Mouse (Mus musculus) midbrain, postnatal 0 days (tissue): ENCODE results near the gene Adamts16. TPM values are rescaled to one million over a fixed set of nuclear protein-coding genes. Genes with fewer than 3 reads are reported as not detected.

Experiments
- ATAC-seq: fragments of 200-750 bp; cut with Nextera tagmentation; 2 replicates; pipeline ENCODE4 v1.8.0; 2017; ENCODE audit warnings: moderate number of reproducible peaks, mild to moderate bottlenecking, moderate TSS enrichment, moderate library complexity; ENCODE audit not compliant: low FRiP score
- DNase-seq: peaks from one replicate; pipeline ENCODE4 v3.0.0-alpha.2; 2015; ENCODE audit warnings: low spot score
- H3K27ac ChIP-seq: fragments of 300-500 bp; sonication (generic); 2 replicates; pipeline ENCODE4 v1.5.1; 2014; ENCODE audit warnings: low read depth, mild to moderate bottlenecking, low read length, mixed read lengths
- H3K27me3 ChIP-seq: fragments of 300-500 bp; sonication (generic); 2 replicates; pipeline ENCODE4 v1.6.1; 2014; ENCODE audit warnings: low read length, control low read depth, mixed read lengths; ENCODE audit not compliant: insufficient read depth
- H3K36me3 ChIP-seq: fragments of 300-500 bp; sonication (generic); 2 replicates; pipeline ENCODE4 v1.6.1; 2014; ENCODE audit warnings: low read length, control low read depth, mixed read lengths; ENCODE audit not compliant: insufficient read depth
- H3K4me1 ChIP-seq: fragments of 300-500 bp; sonication (generic); 2 replicates; pipeline ENCODE4 v1.6.1; 2014; ENCODE audit warnings: mild to moderate bottlenecking, control low read depth, antibody characterized with exemption, low read length, mixed read lengths; ENCODE audit not compliant: insufficient read depth
- H3K4me2 ChIP-seq: fragments of 300-500 bp; sonication (generic); 2 replicates; pipeline ENCODE4 v1.6.1; 2014; ENCODE audit warnings: low read depth, mild to moderate bottlenecking, low read length, mixed read lengths; ENCODE audit not compliant: poor library complexity, severe bottlenecking
- H3K4me3 ChIP-seq: fragments of 300-500 bp; sonication (generic); 2 replicates; pipeline ENCODE4 v1.5.1; 2014; ENCODE audit warnings: low read depth, mild to moderate bottlenecking, low read length, moderate library complexity
- H3K9ac ChIP-seq: fragments of 300-500 bp; sonication (generic); replicated peaks from 2 replicates; pipeline ENCODE4 v1.6.1; 2014; ENCODE audit warnings: mild to moderate bottlenecking, low read length, moderate library complexity, mixed read lengths; ENCODE audit not compliant: poor library complexity, severe bottlenecking
- H3K9me3 ChIP-seq: fragments of 300-500 bp; sonication (generic); 2 replicates; pipeline ENCODE4 v1.6.1; 2016; ENCODE audit warnings: low read length, control low read depth
- CTCF ChIP-seq: IDR thresholded peaks from 2 replicates; pipeline ENCODE4 v1.5.1; 2016; ENCODE audit warnings: antibody characterized with exemption, mild to moderate bottlenecking
- WGBS: fragments of 180-500 bp; shearing (Covaris S2); extraction: QIAGEN DNeasy Blood & Tissue Kit; methylation state at CpG from one replicate; pipeline ENCODE4 v1.1.7; 2014; 5-methylcytosine and 5-hydroxymethylcytosine counted together
- polyA plus RNA-seq: library from polyadenylated mRNA; unstranded; fragments of >200 nt; fragmentation: Nextera tagmentation; extraction: Ambion mirVana; gene quantifications from 2 replicates; pipeline ENCODE4 v1.2.1, GENCODE M21; 2015
- total RNA-seq: library from RNA; depleted of rRNA; stranded (reverse); fragments of >200 nt; gene quantifications from 2 replicates; pipeline ENCODE4 v1.2.3, GENCODE M21; 2014

The Adamts16 gene
- total and polyA plus RNA-seq, 2 experiments from 2014 or later, result 2.2 to 4.8 TPM

DNA sequence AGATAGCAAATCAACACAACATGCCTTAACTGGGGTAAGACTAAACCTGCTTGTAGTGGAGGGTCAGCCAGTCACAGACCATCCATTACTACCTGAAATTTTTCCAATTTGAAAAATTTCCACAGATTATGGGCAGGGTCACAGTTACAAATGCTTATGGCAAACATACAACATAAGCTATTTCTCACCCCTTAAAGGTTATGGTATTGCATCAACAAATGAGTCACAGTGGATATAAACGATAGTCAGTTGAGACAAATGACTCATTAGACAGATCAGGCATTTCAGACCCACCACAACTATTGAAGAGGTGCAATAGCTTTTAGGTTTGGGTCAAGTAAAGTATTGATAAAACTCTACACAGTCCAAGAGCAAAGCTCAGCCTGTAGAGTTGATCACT lies 107.7 kb downstream of the Adamts16 start:
- Histone ChIP-seq H3K27me3 (no peaks in the 10 kb centered on the region), H3K27ac (no peak overlapping the region), H3K9me3 (no peaks in the 10 kb centered on the region), H3K9ac (no peak overlapping the region), H3K4me1 (no peaks in the 10 kb centered on the region), H3K36me3 (no peaks in the 10 kb centered on the region), H3K4me2 (no peak overlapping the region), H3K4me3 (no peak overlapping the region)
- no peak for DNase-seq
- WGBS, result 93% methylated on average over 1 of the region's 1 CpGs
- TF ChIP-seq CTCF, result no peak
- ATAC-seq, result no peak

DNA sequence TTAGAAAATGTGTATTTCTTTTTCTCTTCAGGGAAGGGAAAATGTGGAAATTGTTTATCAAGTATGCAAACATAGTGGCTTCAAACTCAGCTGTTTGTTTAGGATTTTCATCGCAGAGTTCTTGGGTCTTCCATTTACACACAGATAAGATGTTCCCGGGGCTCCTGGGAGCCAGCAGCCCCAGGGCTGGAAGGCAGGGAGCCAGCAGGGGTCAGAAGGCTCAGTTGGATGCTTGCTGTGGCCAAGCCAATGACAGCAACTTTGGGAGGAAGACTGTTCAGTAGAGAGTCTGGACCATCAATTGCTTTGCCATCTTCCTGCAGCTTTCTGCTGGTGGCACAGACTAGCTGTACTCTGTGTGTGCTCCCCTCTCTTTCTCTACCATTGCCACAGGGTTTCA lies 108.4 kb downstream of the Adamts16 start:
- WGBS, result 71% methylated on average over 2 of the region's 2 CpGs
- ATAC-seq (no peak), DNase-seq (no peak)
- TF ChIP-seq CTCF, result no peak
- Histone ChIP-seq H3K4me1 (no peaks in the 10 kb centered on the region), H3K9ac (no peak overlapping the region), H3K9me3 (no peaks in the 10 kb centered on the region), H3K36me3 (no peaks in the 10 kb centered on the region), H3K27ac (no peak overlapping the region), H3K4me2 (no peak overlapping the region), H3K4me3 (no peak overlapping the region), H3K27me3 (no peaks in the 10 kb centered on the region)

- ATAC-seq (no peak), DNase-seq (no peak)
- Histone ChIP-seq H3K9me3 (no peaks in the 10 kb centered on the region), H3K36me3 (no peaks in the 10 kb centered on the region), H3K4me3 (no peak overlapping the region), H3K4me1 (no peaks in the 10 kb centered on the region), H3K9ac (no peak overlapping the region), H3K27ac (no peak overlapping the region), H3K27me3 (no peaks in the 10 kb centered on the region), H3K4me2 (no peak overlapping the region)
- WGBS, result 77% methylated on average over 5 of the region's 5 CpGs
- TF ChIP-seq CTCF, result no peak
Observed at GRCm38 (mm10) chr13:70732781-70733180, 108.8 kb downstream of the Adamts16 start.

DNA sequence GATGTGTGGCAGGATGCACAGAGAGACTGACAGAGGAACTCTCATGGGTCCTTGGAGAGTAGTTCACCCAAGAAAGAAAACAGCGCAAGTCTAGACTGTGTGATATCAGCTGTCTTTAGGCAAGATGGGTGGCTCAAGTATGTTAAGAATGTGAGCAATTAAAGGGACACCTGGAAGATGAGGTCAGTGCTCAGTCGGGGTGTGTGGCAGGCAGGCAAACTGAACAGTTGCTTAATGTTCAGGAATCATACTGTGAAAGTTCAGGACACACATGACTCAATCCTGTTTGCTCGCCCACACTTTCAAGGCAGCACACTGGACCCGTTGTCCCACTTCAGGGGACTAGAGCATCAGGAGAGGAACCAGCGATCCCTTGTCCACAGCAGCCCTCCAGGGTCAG lies 110.3 kb downstream of the Adamts16 start:
- no peak for ATAC-seq
- no peak for TF ChIP-seq CTCF
- Histone ChIP-seq H3K9me3 (no peaks in the 10 kb centered on the region), H3K4me1 (no peaks in the 10 kb centered on the region), H3K4me2 (no peak overlapping the region), H3K9ac (no peak overlapping the region), H3K4me3 (no peak overlapping the region), H3K27me3 (no peaks in the 10 kb centered on the region), H3K27ac (no peak overlapping the region), H3K36me3 (no peaks in the 10 kb centered on the region)
- 77% methylated on average over 5 of the region's 5 CpGs for WGBS
- DNase-seq, result no peak

DNA sequence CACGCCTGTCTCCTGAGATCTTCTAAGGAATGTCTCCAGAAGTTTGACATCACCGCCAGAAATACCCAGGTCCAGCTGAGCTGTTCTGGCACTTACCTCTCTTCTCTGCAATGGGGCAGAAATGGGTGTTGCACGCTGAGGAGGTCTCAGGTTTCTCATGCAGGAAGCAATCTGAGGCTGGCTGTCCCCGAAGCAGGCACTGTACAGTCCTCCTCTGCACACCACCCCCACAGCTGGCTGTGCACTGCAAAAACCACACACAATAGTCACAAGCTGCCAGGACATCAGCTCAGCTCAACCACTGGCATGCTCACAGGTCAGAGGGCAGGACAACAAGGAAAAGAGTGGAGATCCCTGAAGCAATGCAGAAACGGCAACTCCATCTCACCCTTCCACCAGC lies 111.6 kb downstream of the Adamts16 start:
- 71% methylated on average over 5 of the region's 5 CpGs for WGBS
- DNase-seq (no peak), ATAC-seq (no peak)
- Histone ChIP-seq H3K9me3 (no peaks in the 10 kb centered on the region), H3K4me3 (no peak overlapping the region), H3K27ac (no peak overlapping the region), H3K27me3 (no peaks in the 10 kb centered on the region), H3K4me1 (no peaks in the 10 kb centered on the region), H3K4me2 (no peak overlapping the region), H3K36me3 (no peaks in the 10 kb centered on the region), H3K9ac (no peak overlapping the region)
- no peak for TF ChIP-seq CTCF

GRCm38 (mm10) chr13:70726249-70726648 lies 115.4 kb downstream of the Adamts16 start:
- no peak for DNase-seq
- H3K36me3 ChIP-seq, result no peaks in the 10 kb centered on the region
- ATAC-seq, result no peak
- H3K9me3 ChIP-seq, result no peaks in the 10 kb centered on the region
- H3K27ac ChIP-seq, result no peak overlapping the region
- no peak for TF ChIP-seq CTCF
- no peak overlapping the region for H3K9ac ChIP-seq
- no peaks in the 10 kb centered on the region for H3K27me3 ChIP-seq
- H3K4me1 ChIP-seq, result no peaks in the 10 kb centered on the region
- no peak overlapping the region for H3K4me2 ChIP-seq
- WGBS, result 92% methylated on average over 3 of the region's 3 CpGs
- H3K4me3 ChIP-seq, result no peak overlapping the region

GRCm38 (mm10) chr13:70724635-70725034 lies 117.0 kb downstream of the Adamts16 start:
- H3K36me3 ChIP-seq, result no peaks in the 10 kb centered on the region
- H3K4me2 ChIP-seq, result no peak overlapping the region
- H3K9me3 ChIP-seq, result no peaks in the 10 kb centered on the region
- H3K27ac ChIP-seq, result no peak overlapping the region
- no peak overlapping the region for H3K9ac ChIP-seq
- no peaks in the 10 kb centered on the region for H3K4me1 ChIP-seq
- no peaks in the 10 kb centered on the region for H3K27me3 ChIP-seq
- TF ChIP-seq CTCF, result no peak
- DNase-seq, result no peak
- H3K4me3 ChIP-seq, result no peak overlapping the region
- ATAC-seq, result no peak
- WGBS, result 58% methylated on average over 3 of the region's 3 CpGs
